Mouse (Mus musculus) neural tube, embryonic 12.5 days (tissue): ENCODE measurements around the gene Setmar. TPM values are rescaled to one million over a fixed set of nuclear protein-coding genes. Genes with fewer than 3 reads are reported as not detected.
A peak's percentile ranks its signal among the peaks of the same experiment; 100 is the strongest.

Experiments used
- ATAC-seq: fragments of 200-750 bp; cut with Nextera tagmentation; 2 replicates; pipeline ENCODE4 v1.8.0; 2017; ENCODE audit warnings: low read depth, mild to moderate bottlenecking, moderate TSS enrichment, moderate library complexity; ENCODE audit not compliant: low FRiP score
- H3K27ac ChIP-seq: fragments of 300-500 bp; sonication (generic); 2 replicates; pipeline ENCODE4 v1.5.1; 2016
- H3K27me3 ChIP-seq: fragments of 300-500 bp; sonication (generic); replicated peaks from 2 replicates; pipeline ENCODE4 v1.6.1; 2016; ENCODE audit warnings: mild to moderate bottlenecking
- H3K36me3 ChIP-seq: fragments of 300-500 bp; sonication (generic); 2 replicates; pipeline ENCODE4 v1.6.1; 2016; ENCODE audit warnings: mild to moderate bottlenecking
- H3K4me1 ChIP-seq: fragments of 300-500 bp; sonication (generic); 2 replicates; pipeline ENCODE4 v1.6.1; 2016
- H3K4me2 ChIP-seq: fragments of 300-500 bp; sonication (generic); replicated peaks from 2 replicates; pipeline ENCODE4 v1.6.1; 2016; ENCODE audit warnings: mild to moderate bottlenecking
- H3K4me3 ChIP-seq: fragments of 300-500 bp; sonication (generic); 2 replicates; pipeline ENCODE4 v1.5.1; 2016
- H3K9ac ChIP-seq: fragments of 300-500 bp; sonication (generic); 2 replicates; pipeline ENCODE4 v1.6.1; 2016; ENCODE audit warnings: mild to moderate bottlenecking
- H3K9me3 ChIP-seq: fragments of 300-500 bp; sonication (generic); 2 replicates; pipeline ENCODE4 v1.6.1; 2016; ENCODE audit warnings: mild to moderate bottlenecking
- WGBS: fragments of 180-500 bp; shearing (Covaris S2); methylation state at CpG from one replicate; pipeline ENCODE4 v1.1.7; 2016; 5-methylcytosine and 5-hydroxymethylcytosine counted together
- polyA plus RNA-seq: library from polyadenylated mRNA; unstranded; fragments of >200 nt; fragmentation: Nextera tagmentation; extraction: Ambion mirVana; gene quantifications from 2 replicates; pipeline ENCODE4 v1.2.1, GENCODE M21; 2016

Gene Setmar
- polyA plus RNA-seq, 1 experiment from 2014 or later: 7.3 TPM

DNA sequence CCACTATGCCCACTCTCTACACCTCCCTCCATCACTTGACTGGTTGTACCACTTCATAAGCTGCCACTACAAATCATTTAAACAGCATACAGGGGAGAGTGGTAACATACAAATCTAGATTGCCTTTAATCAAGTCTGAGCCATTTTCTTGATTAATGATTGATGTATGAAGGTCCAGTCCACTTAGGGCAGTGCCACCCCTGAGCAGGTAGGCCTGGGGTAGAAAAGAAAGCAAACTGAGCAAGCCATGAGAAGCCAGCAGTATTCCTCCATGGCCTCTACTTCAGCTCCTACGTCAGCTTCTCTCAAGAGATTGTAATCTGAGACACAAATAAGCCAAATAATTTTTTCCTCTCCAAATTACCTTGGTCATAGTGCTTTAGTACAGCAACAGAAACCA, 26.5 kb downstream of the Setmar start:
- no peak overlapping the region for H3K27ac ChIP-seq
- no peaks in the 10 kb centered on the region for H3K4me1 ChIP-seq
- ATAC-seq: no peak
- no peaks in the 10 kb centered on the region for H3K36me3 ChIP-seq
- no peak overlapping the region for H3K4me3 ChIP-seq
- H3K27me3 ChIP-seq: no peaks in the 10 kb centered on the region
- 77% methylated on average over 1 of the region's 1 CpGs for WGBS
- no peak overlapping the region for H3K4me2 ChIP-seq
- no peak overlapping the region for H3K9ac ChIP-seq
- no peaks in the 10 kb centered on the region for H3K9me3 ChIP-seq

DNA sequence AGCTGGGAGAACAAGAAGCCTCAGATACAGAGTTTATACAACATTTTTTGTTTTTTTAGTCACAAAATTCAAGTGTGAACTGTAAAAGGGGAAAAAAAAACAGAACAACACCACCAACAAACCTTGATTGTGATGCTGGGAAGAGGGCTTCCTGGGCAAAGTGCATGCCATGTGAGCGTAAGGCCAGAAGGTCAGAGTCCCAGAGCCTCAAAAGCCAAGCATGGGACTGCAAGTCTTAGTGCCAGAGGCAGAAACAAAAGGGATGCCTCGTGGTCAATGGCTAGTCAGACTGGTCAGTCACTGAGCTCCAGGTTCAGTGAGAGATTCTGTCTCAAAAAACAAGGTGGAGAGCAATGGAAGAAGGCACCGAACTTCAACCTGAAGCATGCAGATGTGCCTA, 27.8 kb downstream of the Setmar start:
- no peak overlapping the region for H3K9ac ChIP-seq
- H3K27me3 ChIP-seq: no peaks in the 10 kb centered on the region
- 84% methylated on average over 3 of the region's 3 CpGs for WGBS
- H3K27ac ChIP-seq: no peak overlapping the region
- H3K4me1 ChIP-seq: no peaks in the 10 kb centered on the region
- no peaks in the 10 kb centered on the region for H3K36me3 ChIP-seq
- H3K4me3 ChIP-seq: no peak overlapping the region
- H3K4me2 ChIP-seq: no peak overlapping the region
- no peak for ATAC-seq
- H3K9me3 ChIP-seq: no peaks in the 10 kb centered on the region

DNA sequence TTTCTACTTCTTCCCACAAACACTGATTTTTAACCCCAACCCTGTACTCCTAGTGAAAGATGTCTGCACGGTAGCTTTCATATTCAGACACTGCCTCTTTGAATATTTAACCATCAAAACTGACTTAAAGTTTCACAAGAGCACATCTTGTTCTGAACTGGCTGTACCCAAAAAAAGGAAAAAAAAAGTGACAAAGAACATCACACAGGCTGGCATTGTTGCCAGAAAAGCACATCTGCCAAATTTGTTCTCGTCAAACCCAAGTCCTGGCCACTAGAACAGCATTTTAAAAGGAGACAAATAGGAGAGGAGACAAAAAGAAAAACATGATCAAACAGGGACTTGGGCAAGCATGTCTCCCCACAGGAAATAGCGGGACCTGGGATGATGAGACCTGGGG, 28.6 kb downstream of the Setmar start:
- no peak for ATAC-seq
- 84% methylated on average over 3 of the region's 3 CpGs for WGBS
- no peaks in the 10 kb centered on the region for H3K9me3 ChIP-seq
- H3K36me3 ChIP-seq: no peaks in the 10 kb centered on the region
- H3K27me3 ChIP-seq: no peaks in the 10 kb centered on the region
- no peak overlapping the region for H3K4me3 ChIP-seq
- H3K4me2 ChIP-seq: no peak overlapping the region
- no peak overlapping the region for H3K9ac ChIP-seq
- no peak overlapping the region for H3K27ac ChIP-seq
- H3K4me1 ChIP-seq: no peaks in the 10 kb centered on the region

DNA sequence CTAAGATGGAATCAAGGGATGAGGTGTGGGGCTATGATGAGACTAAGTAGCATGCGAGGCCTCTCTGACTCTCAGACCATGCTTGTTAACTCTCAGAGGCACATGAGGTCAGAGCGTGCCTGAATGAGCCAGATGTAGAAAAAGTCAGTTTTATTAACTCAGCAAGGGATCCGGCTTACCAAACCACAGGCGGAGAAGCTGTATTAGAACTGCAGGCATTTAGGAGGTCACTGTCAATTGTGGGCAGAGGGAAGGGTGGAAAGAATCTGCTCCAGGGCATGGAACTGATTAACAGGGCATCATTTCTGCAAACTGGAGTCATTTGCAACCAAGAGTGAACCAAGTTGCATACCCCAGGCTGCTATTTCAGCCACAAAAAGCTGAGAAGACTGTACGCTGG, 30.6 kb downstream of the Setmar start:
- WGBS: 81% methylated on average over 5 of the region's 5 CpGs
- Histone ChIP-seq H3K4me3 (no peak overlapping the region), H3K4me2 (no peak overlapping the region), H3K27ac (no peak overlapping the region), H3K9me3 (no peaks in the 10 kb centered on the region), H3K36me3 (no peaks in the 10 kb centered on the region), H3K9ac (no peak overlapping the region), H3K4me1 (no peaks in the 10 kb centered on the region), H3K27me3 (no peaks in the 10 kb centered on the region)
- no peak for ATAC-seq

DNA sequence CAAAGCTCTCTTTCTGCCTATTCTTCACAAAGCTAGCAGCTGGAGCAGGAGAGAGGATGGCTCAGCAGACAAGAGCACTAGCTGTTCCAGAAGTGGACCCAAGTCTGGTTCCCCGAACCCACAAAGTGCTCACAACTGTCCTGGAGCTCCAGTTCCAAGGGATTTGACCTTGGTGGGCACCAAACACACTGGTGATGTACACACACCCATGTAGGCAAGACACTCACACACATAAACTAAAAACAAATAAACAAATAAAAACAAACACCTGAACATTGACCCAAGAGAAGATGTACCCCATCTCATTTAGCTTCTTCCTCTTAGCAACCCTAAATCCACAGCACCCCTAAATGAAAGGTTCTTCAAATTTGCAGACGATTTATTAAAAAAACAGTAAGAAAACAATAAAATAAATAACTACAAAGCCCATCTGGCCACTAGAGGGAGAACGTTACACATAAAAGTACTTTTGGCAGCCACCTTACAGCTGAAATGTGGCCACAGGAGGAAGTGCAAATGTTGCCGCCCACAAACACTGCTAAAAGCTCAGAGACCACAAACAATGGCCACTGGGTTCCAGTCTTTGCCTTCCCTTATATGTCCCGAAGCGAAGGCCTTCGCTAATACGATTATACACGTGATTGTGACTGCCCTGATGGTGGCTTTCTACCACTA, 33.5 kb downstream of the Setmar start:
- Histone ChIP-seq H3K4me1 (no peaks in the 10 kb centered on the region), H3K27ac (no peak overlapping the region), H3K9ac (no peak overlapping the region), H3K27me3 (no peaks in the 10 kb centered on the region), H3K36me3 (no peaks in the 10 kb centered on the region), H3K9me3 (no peaks in the 10 kb centered on the region), H3K4me3 (no peak overlapping the region), H3K4me2 (no peak overlapping the region)
- 17% methylated on average over 9 of the region's 9 CpGs for WGBS
- peak; percentile 82 for ATAC-seq

DNA sequence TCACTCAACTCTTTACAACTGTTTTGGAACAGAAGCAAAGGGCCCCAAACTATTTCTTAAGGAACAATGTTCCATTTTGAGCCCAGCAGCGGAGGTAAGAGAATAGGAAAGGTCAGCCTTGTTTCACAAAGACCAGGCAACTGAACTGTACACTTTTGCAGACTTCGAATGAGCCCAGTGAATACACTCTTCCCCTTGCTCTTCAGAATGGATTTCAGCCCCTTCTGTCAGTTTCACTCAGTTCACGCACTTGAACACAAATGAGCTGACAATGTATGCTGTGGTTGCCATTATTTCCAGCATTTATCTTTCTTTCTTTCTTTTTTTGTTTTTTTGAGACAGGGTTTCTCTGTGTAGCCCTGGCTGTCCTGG, 34.0 kb downstream of the Setmar start:
- no peak; the same call in 1 of the 2 replicates for ATAC-seq
- H3K27ac ChIP-seq: no peak overlapping the region
- no peak overlapping the region for H3K9ac ChIP-seq
- 43% methylated on average over 3 of the region's 3 CpGs for WGBS
- H3K4me3 ChIP-seq: no peak overlapping the region
- no peaks in the 10 kb centered on the region for H3K4me1 ChIP-seq
- H3K27me3 ChIP-seq: no peaks in the 10 kb centered on the region
- no peak overlapping the region for H3K4me2 ChIP-seq
- H3K36me3 ChIP-seq: no peaks in the 10 kb centered on the region
- H3K9me3 ChIP-seq: no peaks in the 10 kb centered on the region

GRCm38 (mm10) chr6:108101936-108102830, 37.3 kb downstream of the Setmar start:
- WGBS: 91% methylated on average over 10 of the region's 10 CpGs
- no peak for ATAC-seq
- H3K9me3 ChIP-seq: no peaks in the 10 kb centered on the region
- no peak overlapping the region for H3K4me3 ChIP-seq
- H3K27me3 ChIP-seq: no peaks in the 10 kb centered on the region
- H3K27ac ChIP-seq: no peak overlapping the region
- no peak overlapping the region for H3K4me2 ChIP-seq
- no peaks in the 10 kb centered on the region for H3K4me1 ChIP-seq
- no peak overlapping the region for H3K9ac ChIP-seq
- H3K36me3 ChIP-seq: no peaks in the 10 kb centered on the region

DNA sequence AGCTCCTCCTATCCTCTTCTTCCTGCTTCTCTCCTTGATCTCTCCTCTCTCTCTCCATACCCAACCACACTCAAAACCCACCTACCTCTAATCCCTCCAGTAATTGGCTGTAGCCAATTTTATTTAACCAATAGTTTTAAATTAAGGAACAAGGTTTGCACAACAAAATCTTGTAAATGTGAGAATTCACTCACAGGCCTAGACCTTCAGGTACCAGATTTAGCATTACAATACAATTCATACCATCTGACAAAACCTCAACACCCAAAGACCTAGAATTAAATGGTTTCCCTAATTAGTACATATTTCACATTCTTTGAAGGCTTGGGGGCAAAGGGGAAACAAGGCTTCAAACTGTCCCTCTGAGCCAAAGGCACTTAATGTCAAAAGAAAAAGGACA, 42.5 kb downstream of the Setmar start:
- Histone ChIP-seq H3K36me3 (no peaks in the 10 kb centered on the region), H3K27me3 (no peaks in the 10 kb centered on the region), H3K4me2 (no peak overlapping the region), H3K4me1 (no peaks in the 10 kb centered on the region), H3K27ac (no peak overlapping the region), H3K9ac (no peak overlapping the region), H3K9me3 (no peaks in the 10 kb centered on the region), H3K4me3 (no peak overlapping the region)
- ATAC-seq: no peak

GRCm38 (mm10) chr6:108110336-108110735, 45.5 kb downstream of the Setmar start:
- Histone ChIP-seq H3K9me3 (no peaks in the 10 kb centered on the region), H3K27ac (no peak overlapping the region), H3K9ac (no peak overlapping the region), H3K4me1 (no peaks in the 10 kb centered on the region), H3K4me3 (no peak overlapping the region), H3K4me2 (no peak overlapping the region), H3K27me3 (no peaks in the 10 kb centered on the region), H3K36me3 (no peaks in the 10 kb centered on the region)
- ATAC-seq: no peak
- 84% methylated on average over 4 of the region's 4 CpGs for WGBS

- ATAC-seq: no peak
- H3K36me3 ChIP-seq: no peaks in the 10 kb centered on the region
- H3K4me1 ChIP-seq: no peaks in the 10 kb centered on the region
- H3K4me3 ChIP-seq: no peak overlapping the region
- H3K4me2 ChIP-seq: no peak overlapping the region
- no peak overlapping the region for H3K27ac ChIP-seq
- no peaks in the 10 kb centered on the region for H3K27me3 ChIP-seq
- H3K9ac ChIP-seq: no peak overlapping the region
- no peaks in the 10 kb centered on the region for H3K9me3 ChIP-seq
Measured at GRCm38 (mm10) chr6:108111693-108112092, 46.8 kb downstream of the Setmar start.

GRCm38 (mm10) chr6:108114971-108115370, 50.1 kb downstream of the Setmar start:
- Histone ChIP-seq H3K4me2 (no peak overlapping the region), H3K27ac (no peak overlapping the region), H3K4me3 (no peak overlapping the region), H3K9ac (no peak overlapping the region), H3K4me1 (no peaks in the 10 kb centered on the region), H3K9me3 (no peaks in the 10 kb centered on the region), H3K27me3 (no peaks in the 10 kb centered on the region), H3K36me3 (no peaks in the 10 kb centered on the region)
- WGBS: 96% methylated on average over 1 of the region's 1 CpGs
- no peak for ATAC-seq

DNA sequence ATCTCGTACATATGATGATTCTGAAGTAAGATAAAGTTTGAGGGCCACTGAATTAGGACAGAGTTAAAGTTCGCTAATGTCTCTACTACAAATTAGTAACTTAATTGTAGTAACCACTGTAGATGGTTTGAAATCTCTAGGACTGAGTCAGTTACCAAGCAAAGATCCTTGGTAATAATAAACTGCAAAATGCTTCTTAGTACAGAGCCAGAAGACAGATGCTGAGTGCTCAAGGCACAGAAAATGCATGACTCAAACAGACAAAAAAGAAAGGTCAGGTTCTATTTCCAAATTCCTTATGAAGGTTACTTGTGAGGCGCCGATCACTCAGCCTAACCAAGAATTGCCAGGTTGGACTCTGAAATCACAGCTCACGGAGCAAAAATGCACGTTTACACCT, 53.0 kb downstream of the Setmar start:
- no peak for ATAC-seq
- Histone ChIP-seq H3K36me3 (no peaks in the 10 kb centered on the region), H3K4me1 (no peaks in the 10 kb centered on the region), H3K9me3 (no peaks in the 10 kb centered on the region), H3K27ac (no peak overlapping the region), H3K4me3 (no peak overlapping the region), H3K27me3 (no peaks in the 10 kb centered on the region), H3K9ac (no peak overlapping the region), H3K4me2 (no peak overlapping the region)
- WGBS: 92% methylated on average over 6 of the region's 6 CpGs

DNA sequence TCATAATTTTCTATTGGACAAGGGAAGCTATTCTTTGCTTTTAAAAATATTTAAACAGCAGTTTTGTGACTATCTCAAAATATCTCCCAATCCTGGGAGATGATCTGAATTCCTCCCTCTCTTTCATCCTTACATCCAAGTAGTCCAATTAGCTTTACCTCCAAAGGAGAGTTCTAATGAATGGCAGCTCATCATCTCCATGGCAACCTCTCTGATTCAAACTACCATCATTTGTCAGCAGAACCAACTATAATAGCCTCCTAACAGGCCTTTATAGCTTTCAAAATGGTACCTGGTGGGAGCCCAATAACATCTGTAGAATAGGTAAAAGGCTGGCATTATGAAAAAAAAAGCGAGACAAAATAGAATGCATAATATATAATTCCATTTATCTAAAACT, 60.6 kb downstream of the Setmar start:
- WGBS: 87% methylated on average over 1 of the region's 1 CpGs
- H3K4me3 ChIP-seq: no peak overlapping the region
- H3K4me2 ChIP-seq: no peak overlapping the region
- no peaks in the 10 kb centered on the region for H3K27me3 ChIP-seq
- H3K4me1 ChIP-seq: no peaks in the 10 kb centered on the region
- no peak overlapping the region for H3K27ac ChIP-seq
- no peak for ATAC-seq
- no peaks in the 10 kb centered on the region for H3K36me3 ChIP-seq
- no peaks in the 10 kb centered on the region for H3K9me3 ChIP-seq
- H3K9ac ChIP-seq: no peak overlapping the region
